Mouse (Mus musculus) spleen, adult 12 weeks (tissue): ENCODE data around the gene Slc16a9.

Experiments
- DNase-seq: peaks from one replicate; pipeline ENCODE4 v3.0.0; 2022; ENCODE audit warnings: low spot score

Gene Slc16a9

DNA sequence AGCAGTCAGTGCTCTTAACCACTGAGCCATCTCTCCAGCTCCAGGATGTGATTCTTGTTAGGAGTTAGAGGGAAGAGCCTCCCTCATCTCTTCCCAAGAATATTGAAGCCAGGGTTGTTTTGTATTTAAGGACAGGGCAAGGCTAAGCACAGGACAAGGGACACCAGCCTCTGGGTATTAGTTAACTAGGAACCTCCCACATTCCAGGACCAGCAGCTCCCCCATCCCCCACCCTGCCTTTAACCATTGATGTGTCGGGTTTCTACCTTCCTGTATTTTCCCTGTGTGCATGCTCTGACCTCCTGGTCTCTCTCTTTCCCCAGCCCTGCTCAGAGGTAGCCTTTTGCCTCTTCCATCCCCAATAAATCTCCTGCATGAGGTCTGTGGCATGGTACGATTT, 56.3 kb downstream of the Slc16a9 start:
- no peak for DNase-seq

DNA sequence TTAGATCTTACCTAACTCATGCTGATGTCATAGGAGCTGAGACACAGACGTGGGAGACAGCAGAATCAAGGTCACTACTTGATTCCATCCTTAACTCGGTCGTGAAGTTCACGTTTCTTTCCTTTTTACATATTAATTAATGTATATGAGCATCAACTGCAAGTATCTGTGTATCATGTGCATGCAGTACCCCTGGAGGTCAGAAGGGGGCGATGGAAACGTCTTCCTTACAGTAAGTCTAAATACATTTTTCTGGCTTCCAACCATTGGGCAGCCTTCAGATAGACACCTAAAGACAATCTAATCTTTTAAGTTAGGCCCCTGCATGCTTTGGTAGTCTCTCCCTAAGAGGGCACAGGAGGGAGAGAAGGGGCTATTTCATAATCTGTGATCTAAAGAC, 58.3 kb downstream of the Slc16a9 start:
- DNase-seq, result no peak

DNA sequence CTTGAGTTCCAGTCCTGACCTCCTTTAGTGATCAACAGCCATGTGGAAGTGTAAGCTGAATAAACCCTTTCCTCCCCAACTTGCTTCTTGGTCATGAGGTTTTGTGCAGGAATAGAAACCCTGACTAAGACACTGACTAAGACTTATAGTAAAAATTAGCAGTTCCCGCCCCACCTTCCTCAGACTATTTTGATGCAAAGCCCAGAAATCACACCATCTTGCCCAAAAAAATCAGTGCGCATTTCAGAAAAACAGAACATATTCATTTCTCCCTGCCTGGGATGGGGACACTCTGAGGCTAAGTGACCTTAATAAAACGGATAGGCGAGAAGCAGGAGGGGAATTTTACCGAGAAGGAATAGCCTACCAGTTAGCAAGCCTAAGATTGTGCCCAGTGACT, 60.8 kb downstream of the Slc16a9 start:
- no peak for DNase-seq

GRCm38 (mm10) chr10:70309416-70309815, 64.5 kb downstream of the Slc16a9 start:
- DNase-seq, result no peak

GRCm38 (mm10) chr10:70310646-70311045, 65.7 kb downstream of the Slc16a9 start:
- no peak for DNase-seq

DNA sequence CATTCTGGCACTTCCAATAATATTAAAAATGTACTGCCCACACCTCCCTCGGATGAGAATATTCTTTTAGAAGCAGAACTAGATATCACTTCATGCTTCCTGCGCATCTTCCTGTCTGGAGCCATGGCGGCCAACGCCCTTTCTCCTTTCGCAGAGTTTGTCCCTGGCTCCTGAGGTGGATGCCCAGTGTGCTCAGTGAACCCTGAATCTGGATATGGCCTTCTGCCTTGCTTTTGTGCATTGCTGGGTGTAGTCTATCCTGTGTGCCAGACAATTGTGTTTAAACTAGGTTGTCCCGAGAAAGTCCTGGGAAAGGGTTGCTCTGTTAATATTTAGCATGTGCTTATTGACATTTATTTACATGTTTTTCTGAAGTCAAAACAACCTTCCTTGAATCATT, 71.0 kb downstream of the Slc16a9 start:
- DNase-seq, result no peak

- DNase-seq, result no peak
Observed at GRCm38 (mm10) chr10:70316856-70317255, 72.0 kb downstream of the Slc16a9 start.

DNA sequence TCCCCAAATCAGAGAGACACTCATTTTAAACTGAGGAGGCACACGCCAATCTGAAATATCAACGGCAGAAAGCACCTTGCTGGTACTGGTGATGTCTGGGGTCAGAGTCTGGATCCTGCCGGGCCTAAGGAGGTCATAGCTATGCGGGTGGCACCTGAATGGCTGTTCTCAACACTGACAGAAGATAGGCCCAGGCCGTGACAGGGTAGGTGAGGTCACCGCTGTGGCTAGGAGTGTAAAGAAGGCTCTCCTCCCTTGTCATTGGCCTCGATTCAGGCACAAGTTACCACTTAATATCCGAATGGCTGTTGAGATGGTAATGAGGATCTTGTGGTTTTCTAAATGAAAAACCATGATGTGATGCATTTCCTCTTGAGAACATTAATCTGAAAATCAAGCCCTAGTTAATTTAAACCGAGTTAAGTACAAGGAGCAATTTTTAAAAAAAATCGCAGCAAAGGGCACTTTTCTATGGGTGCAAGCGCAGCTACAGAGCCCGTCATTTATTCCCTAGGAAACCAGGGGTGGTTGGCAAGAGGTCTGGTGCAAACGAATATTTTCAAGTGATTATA, 72.6 kb downstream of the Slc16a9 start:
- no peak for DNase-seq

DNA sequence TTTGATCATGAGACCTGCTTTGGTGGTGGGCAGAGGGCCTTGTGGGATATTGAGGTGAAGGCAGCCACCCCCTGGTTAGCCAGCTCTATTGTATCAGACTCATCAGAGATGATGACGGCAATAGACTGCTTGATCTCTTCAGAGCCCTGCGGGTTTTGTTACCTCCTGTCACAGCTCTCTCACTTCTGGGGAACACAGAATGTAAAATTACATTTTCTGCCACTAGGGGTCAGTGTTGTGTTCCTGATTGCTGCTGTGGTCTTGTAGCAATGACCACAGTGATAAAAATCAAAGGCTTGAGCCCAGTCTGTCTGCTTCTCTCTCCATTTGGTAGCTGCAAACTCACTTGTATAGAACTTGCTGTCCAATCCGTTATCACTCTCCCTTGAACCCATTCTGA, 73.7 kb downstream of the Slc16a9 start:
- no peak for DNase-seq

- DNase-seq, result no peak
Observed at GRCm38 (mm10) chr10:70325518-70325917, 80.6 kb downstream of the Slc16a9 start.

GRCm38 (mm10) chr10:70327331-70327730, 82.4 kb downstream of the Slc16a9 start:
- no peak for DNase-seq

GRCm38 (mm10) chr10:70328139-70328538, 83.2 kb downstream of the Slc16a9 start:
- DNase-seq, result no peak
